Mouse (Mus musculus) testis, adult 2 months (tissue): Measurements from ENCODE around the gene Ell.

Source experiments
- CTCF ChIP-seq: fragments of 200-500 bp; IDR thresholded peaks from 2 replicates; pipeline ENCODE4 v1.5.1; 2012; ENCODE audit warnings: low read depth, mild to moderate bottlenecking, inconsistent platforms, low read length, moderate library complexity; ENCODE audit not compliant: control insufficient read depth, insufficient read depth, insufficient replicate concordance
- POLR2A ChIP-seq: fragments of 200-500 bp; IDR thresholded peaks from 2 replicates; pipeline ENCODE4 v1.6.1; 2012; ENCODE audit warnings: low read depth, mild to moderate bottlenecking, inconsistent platforms, low read length, moderate library complexity; ENCODE audit not compliant: control insufficient read depth

- TF ChIP-seq POLR2A (no peak), CTCF (no peak)
Measured at GRCm38 (mm10) chr8:70519043-70519442, 20.2 kb upstream of the Ell start.
